Mouse (Mus musculus): ENCODE results near the gene Dgkd. TPM values are rescaled to one million over a fixed set of nuclear protein-coding genes. Genes with fewer than 3 reads are reported as not detected.

Gene Dgkd
- total RNA-seq, 2 experiments from 2014 or later = 29.5 to 32.7 TPM

Other genes starting within 250 kb of the Dgkd start
- gene Inpp5d, start 233.0 kb upstream of the Dgkd start, total RNA-seq (2021) = 1 to 10 TPM; 3.8 to 5.3 TPM
- 10 to 100 TPM; 13.8 to 16.3 TPM for gene Atg16l1, start 97.4 kb upstream of the Dgkd start, total RNA-seq (2021)
- under 1 TPM in 1 of 2 experiments, not detected in 1; 0.12 TPM for gene Sag, start 49.6 kb upstream of the Dgkd start, total RNA-seq (2021)
- 10 to 100 TPM in 1 of 2 experiments, 1 to 10 TPM in 1; 7.1 to 10.0 TPM for gene Usp40, start 155.3 kb downstream of the Dgkd start, total RNA-seq (2021)
- not detected for gene Ugt1a10, start 202.1 kb downstream of the Dgkd start, total RNA-seq (2021)
- gene Ugt1a9, start 217.5 kb downstream of the Dgkd start, total RNA-seq (2021) = not detected
- not detected for gene Ugt1a8, start 234.5 kb downstream of the Dgkd start, total RNA-seq (2021)
- under 1 TPM; 0.33 to 0.54 TPM for gene Ugt1a7c, start 241.8 kb downstream of the Dgkd start, total RNA-seq (2021)
- under 1 TPM; 0.43 to 0.74 TPM for gene Ugt1a6b, start 250.0 kb downstream of the Dgkd start, total RNA-seq (2021)

All from gastrocnemius, postnatal 36 days (tissue).